Mouse (Mus musculus): ENCODE data around the gene Dlg2.

The Dlg2 gene

GRCm38 (mm10) chr7:92428629-92429028, 1952.2 kb downstream of the Dlg2 start:
- no peak for DNase-seq

- no peak for DNase-seq
Observed at GRCm38 (mm10) chr7:92430254-92430653, 1953.8 kb downstream of the Dlg2 start.

- no peak for DNase-seq
Observed at GRCm38 (mm10) chr7:92437168-92437567, 1960.7 kb downstream of the Dlg2 start.

GRCm38 (mm10) chr7:92439503-92440487, 1963.3 kb downstream of the Dlg2 start:
- DNase-seq: peak; percentile 22

GRCm38 (mm10) chr7:92441611-92442010, 1965.1 kb downstream of the Dlg2 start:
- DNase-seq: no peak

- DNase-seq: no peak
Observed at GRCm38 (mm10) chr7:92442082-92442481, 1965.6 kb downstream of the Dlg2 start.

- no peak for DNase-seq
Observed at GRCm38 (mm10) chr7:92447938-92448337, 1971.5 kb downstream of the Dlg2 start.

GRCm38 (mm10) chr7:92448782-92449575, 1972.5 kb downstream of the Dlg2 start:
- no peak for DNase-seq

GRCm38 (mm10) chr7:92454176-92454575, 1977.7 kb downstream of the Dlg2 start:
- DNase-seq: no peak

GRCm38 (mm10) chr7:92455927-92456326, 1979.5 kb downstream of the Dlg2 start:
- DNase-seq: no peak

- no peak for DNase-seq
Observed at GRCm38 (mm10) chr7:92457791-92458190, 1981.3 kb downstream of the Dlg2 start.

- no peak for DNase-seq
Observed at GRCm38 (mm10) chr7:92458308-92458707, 1981.8 kb downstream of the Dlg2 start.

- peak; percentile 94 for DNase-seq
Observed at GRCm38 (mm10) chr7:92460578-92460977, 1984.1 kb downstream of the Dlg2 start.

- DNase-seq: peak; percentile 63
Observed at GRCm38 (mm10) chr7:92461256-92461655, 1984.8 kb downstream of the Dlg2 start.

GRCm38 (mm10) chr7:92463080-92463877, 1986.8 kb downstream of the Dlg2 start:
- DNase-seq: no peak

GRCm38 (mm10) chr7:92464290-92464689, 1987.8 kb downstream of the Dlg2 start:
- no peak for DNase-seq

GRCm38 (mm10) chr7:92479143-92479542, 2002.7 kb downstream of the Dlg2 start:
- no peak for DNase-seq

- DNase-seq: no peak
Observed at GRCm38 (mm10) chr7:92479748-92480147, 2003.3 kb downstream of the Dlg2 start.

GRCm38 (mm10) chr7:92483346-92483745, 2006.9 kb downstream of the Dlg2 start:
- no peak for DNase-seq

- DNase-seq: no peak
Observed at GRCm38 (mm10) chr7:92485881-92486710, 2009.6 kb downstream of the Dlg2 start.

GRCm38 (mm10) chr7:92486878-92487277, 2010.4 kb downstream of the Dlg2 start:
- no peak for DNase-seq

GRCm38 (mm10) chr7:92492262-92492661, 2015.8 kb downstream of the Dlg2 start:
- DNase-seq: no peak

Measured in cerebellum, adult 11-12 months (tissue).